Comparison of ENCODE assay signal across 8 mouse cellular contexts in genomic region chrX:136139640-136140004, GRCm38 (mm10). TPM values are rescaled to one million over a fixed set of nuclear protein-coding genes. Genes with fewer than 3 reads are reported as not detected.
DNase-seq lines count a peak whose midpoint lies in the region; ATAC-seq and TF ChIP-seq lines count a peak whose summit lies in the region.
"Not testable (repeated sequence)": the region's sequence is repeated elsewhere in the genome, so short reads cannot be mapped to it uniquely, and the experiment has no call there.
"Had no signal": no experiment of that assay in that cellular context is flagged by ENCODE, and none has a peak within 500 bp of the region (broad histone marks: within the 10 kb centered on the region; RNA-seq: fewer than 3 reads in every experiment).

No protein-coding gene starts in this region.

- DNase-seq in ZHBTc4 (ENCODE audit: low read depth, low spot score), result peak; percentile 23
- not testable (repeated sequence) for DNase-seq in heart, embryonic 10.5 days (ENCODE audit: low spot score); limb, embryonic 10.5 days (ENCODE audit: low spot score); liver, postnatal 0 days

- H3K36me3 ChIP-seq in embryonic facial prominence, embryonic 13.5 days; heart, embryonic 10.5 days; hindbrain, embryonic 15.5 days; limb, embryonic 10.5 days; liver, postnatal 0 days (replicated peaks; ENCODE audit: insufficient read depth, low read length); midbrain, embryonic 16.5 days (ENCODE audit: control insufficient read depth, insufficient read depth, low read length): not testable (repeated sequence)

- TF ChIP-seq EP300 in liver, postnatal 0 days (IDR thresholded peaks at IDR 0.05; ENCODE audit: low read depth), result not testable (repeated sequence)

- not testable (repeated sequence) for TF ChIP-seq CTCF in liver, postnatal 0 days (IDR thresholded peaks at IDR 0.05; ENCODE audit: low read depth)

- peak overlapping the region; percentile 54 for H3K4me2 ChIP-seq in embryonic facial prominence, embryonic 13.5 days
- peak overlapping the region; percentile 54 for H3K4me2 ChIP-seq in hindbrain, embryonic 15.5 days
- peak overlapping the region; percentile 53 for H3K4me2 ChIP-seq in liver, postnatal 0 days (ENCODE audit: low read depth, low read length)
- H3K4me2 ChIP-seq in midbrain, embryonic 16.5 days (ENCODE audit: low read length), result peak overlapping the region; percentile 59

- H3K27ac ChIP-seq in embryonic facial prominence, embryonic 13.5 days; hindbrain, embryonic 15.5 days (replicated peaks); limb, embryonic 10.5 days; liver, postnatal 0 days (ENCODE audit: low read depth); midbrain, embryonic 16.5 days (ENCODE audit: low read length): not testable (repeated sequence)
- H3K27ac ChIP-seq in heart, embryonic 10.5 days, result peak overlapping the region; percentile 78

- WGBS in embryonic facial prominence, embryonic 13.5 days, result 37% methylated on average over 5 of the region's 5 CpGs
- 27% methylated on average over 5 of the region's 5 CpGs for WGBS in heart, embryonic 10.5 days
- WGBS in hindbrain, embryonic 15.5 days, result 29% methylated on average over 5 of the region's 5 CpGs
- 17% methylated on average over 5 of the region's 5 CpGs for WGBS in limb, embryonic 10.5 days
- WGBS in liver, postnatal 0 days (ENCODE audit: insufficient replicate concordance), result 28% methylated on average over 5 of the region's 5 CpGs
- WGBS in midbrain, embryonic 16.5 days, result 30% methylated on average over 5 of the region's 5 CpGs

- not testable (repeated sequence) for H3K27me3 ChIP-seq in embryonic facial prominence, embryonic 13.5 days; heart, embryonic 10.5 days (ENCODE audit: insufficient read depth, poor library complexity, severe bottlenecking); hindbrain, embryonic 15.5 days; liver, postnatal 0 days (ENCODE audit: insufficient read depth, low read length); midbrain, embryonic 16.5 days (ENCODE audit: control insufficient read depth, insufficient read depth, low read depth, low read length)
- peaks cover 18% of the 10 kb centered on the region; the same call in 1 of the 2 replicates for H3K27me3 ChIP-seq in limb, embryonic 10.5 days (ENCODE audit: low read depth, poor library complexity, severe bottlenecking)

- peak overlapping the region; percentile 40 for H3K4me3 ChIP-seq in embryonic facial prominence, embryonic 13.5 days
- H3K4me3 ChIP-seq in heart, embryonic 10.5 days, result peak overlapping the region; percentile 54
- H3K4me3 ChIP-seq in hindbrain, embryonic 15.5 days, result peak overlapping the region; percentile 43
- peak overlapping the region; percentile 49 for H3K4me3 ChIP-seq in limb, embryonic 10.5 days
- H3K4me3 ChIP-seq in liver, postnatal 0 days (ENCODE audit: low read depth, low read length), result peak overlapping the region; percentile 48
- peak overlapping the region; percentile 42 for H3K4me3 ChIP-seq in midbrain, embryonic 16.5 days (ENCODE audit: low read depth, low read length)

- not testable (repeated sequence) for H3K4me1 ChIP-seq in embryonic facial prominence, embryonic 13.5 days; heart, embryonic 10.5 days; hindbrain, embryonic 15.5 days (replicated peaks); limb, embryonic 10.5 days; liver, postnatal 0 days (ENCODE audit: insufficient read depth); midbrain, embryonic 16.5 days (ENCODE audit: control insufficient read depth, insufficient read depth, low read length)

- H3K9me3 ChIP-seq in embryonic facial prominence, embryonic 13.5 days; heart, embryonic 10.5 days; hindbrain, embryonic 15.5 days; limb, embryonic 10.5 days (replicated peaks); liver, postnatal 0 days (ENCODE audit: low read length); midbrain, embryonic 16.5 days (replicated peaks; ENCODE audit: control insufficient read depth, low read length, poor library complexity, severe bottlenecking): not testable (repeated sequence)

- not testable (repeated sequence) for ATAC-seq in embryonic facial prominence, embryonic 13.5 days (ENCODE audit: insufficient number of reproducible peaks, insufficient read depth, low FRiP score, low TSS enrichment, low read depth); liver, postnatal 0 days
- ATAC-seq in hindbrain, embryonic 15.5 days (ENCODE audit: low FRiP score, low read depth), result peak; percentile 5; the same call in 1 of the 2 replicates
- ATAC-seq in midbrain, embryonic 16.5 days, result 0 out of 2 replicates have a peak, but pooled peaks have one; percentile 2

- peak overlapping the region; percentile 32; the same call in 1 of the 2 replicates for H3K9ac ChIP-seq in embryonic facial prominence, embryonic 13.5 days
- peak overlapping the region; percentile 19; the same call in 1 of the 2 replicates for H3K9ac ChIP-seq in hindbrain, embryonic 15.5 days
- peak overlapping the region; percentile 30 for H3K9ac ChIP-seq in liver, postnatal 0 days (replicated peaks)
- peak overlapping the region; percentile 50 for H3K9ac ChIP-seq in midbrain, embryonic 16.5 days (ENCODE audit: low read depth, low read length)

RNA-seq across cellular contexts. Expression of gene Bex4, which starts 0.8 kb away (rescaled TPM):
- 60.8 and 65.9 TPM in 2 replicates for polyA plus RNA-seq in embryonic facial prominence, embryonic 13.5 days (2015; fragmentation: Nextera tagmentation; extraction: Ambion mirVana)
- 183 and 228 TPM in 2 replicates for polyA plus RNA-seq in heart, embryonic 10.5 days (2016; fragmentation: Nextera tagmentation; extraction: Ambion mirVana)
- 142 and 146 TPM in 2 replicates for polyA plus RNA-seq in hindbrain, embryonic 15.5 days (2015; fragmentation: Nextera tagmentation; extraction: Ambion mirVana)
- 67.9 and 81.2 TPM in 2 replicates for polyA plus RNA-seq in limb, embryonic 10.5 days (2016; fragmentation: Nextera tagmentation; extraction: Ambion mirVana)
- 111 and 121 TPM in 2 replicates for polyA plus RNA-seq in liver, postnatal 0 days (2015; fragmentation: Nextera tagmentation; extraction: Ambion mirVana)
- polyA plus RNA-seq in midbrain, embryonic 16.5 days (2015; fragmentation: Nextera tagmentation; extraction: Ambion mirVana), result 170 and 186 TPM in 2 replicates
- polyA plus RNA-seq: myocyte had no signal

RNA-seq across cellular contexts. Expression of gene Tceal8, which starts 32.5 kb away (rescaled TPM):
- polyA plus RNA-seq in embryonic facial prominence, embryonic 13.5 days (2015; fragmentation: Nextera tagmentation; extraction: Ambion mirVana), result 222 and 235 TPM in 2 replicates
- 256 and 309 TPM in 2 replicates for polyA plus RNA-seq in heart, embryonic 10.5 days (2016; fragmentation: Nextera tagmentation; extraction: Ambion mirVana)
- polyA plus RNA-seq in hindbrain, embryonic 15.5 days (2015; fragmentation: Nextera tagmentation; extraction: Ambion mirVana), result 119 and 125 TPM in 2 replicates
- 201 and 220 TPM in 2 replicates for polyA plus RNA-seq in limb, embryonic 10.5 days (2016; fragmentation: Nextera tagmentation; extraction: Ambion mirVana)
- 139 and 150 TPM in 2 replicates for polyA plus RNA-seq in liver, postnatal 0 days (2015; fragmentation: Nextera tagmentation; extraction: Ambion mirVana)
- polyA plus RNA-seq in midbrain, embryonic 16.5 days (2015; fragmentation: Nextera tagmentation; extraction: Ambion mirVana), result 121 and 125 TPM in 2 replicates

RNA-seq across cellular contexts. Expression of gene Nxf3, which starts 54.6 kb away (rescaled TPM):
- polyA plus RNA-seq in embryonic facial prominence, embryonic 13.5 days (2015; fragmentation: Nextera tagmentation; extraction: Ambion mirVana), result not detected in 2 replicates
- polyA plus RNA-seq in heart, embryonic 10.5 days (2016; fragmentation: Nextera tagmentation; extraction: Ambion mirVana), result 0.39 and 0.43 TPM in 2 replicates
- polyA plus RNA-seq in hindbrain, embryonic 15.5 days (2015; fragmentation: Nextera tagmentation; extraction: Ambion mirVana), result not detected in 2 replicates
- 0.05 TPM in 1 of 2 replicates, not detected in the other for polyA plus RNA-seq in limb, embryonic 10.5 days (2016; fragmentation: Nextera tagmentation; extraction: Ambion mirVana)
- 0.07 and 0.09 TPM in 2 replicates for polyA plus RNA-seq in liver, postnatal 0 days (2015; fragmentation: Nextera tagmentation; extraction: Ambion mirVana)
- not detected in 2 replicates for polyA plus RNA-seq in midbrain, embryonic 16.5 days (2015; fragmentation: Nextera tagmentation; extraction: Ambion mirVana)
